Mouse (Mus musculus) CH12.LX (cell line): Measurements from ENCODE around the gene Cabcoco1.

ENCODE experiments used
- CHD2 ChIP-seq: IDR thresholded peaks from 2 replicates; pipeline ENCODE4 v1.6.1; 2011; ENCODE audit warnings: low read length, improper control_type of control experiment
- CTCF ChIP-seq, 2 experiments: IDR thresholded peaks in 1 of 2; conservative IDR thresholded peaks in 1 of 2; 2 replicates each; pipeline ENCODE4 v1.5.1; 2011 to 2012; ENCODE audit warnings: low read depth in 2 of 2, low read length in 2 of 2, improper control_type of control experiment in 1 of 2, inconsistent platforms in 1 of 2, mild to moderate bottlenecking in 1 of 2, moderate library complexity in 1 of 2
- E2F4 ChIP-seq: IDR thresholded peaks from 2 replicates; pipeline ENCODE4 v1.6.1; 2011; ENCODE audit warnings: low read depth, low read length, improper control_type of control experiment; ENCODE audit not compliant: insufficient replicate concordance
- ELF1 ChIP-seq: IDR thresholded peaks from 2 replicates; pipeline ENCODE4 v1.6.1; 2014; ENCODE audit warnings: low read depth, mild to moderate bottlenecking, inconsistent platforms, low read length, improper control_type of control experiment
- KAT2A ChIP-seq: IDR thresholded peaks from 2 replicates; pipeline ENCODE4 v1.6.1; 2012; ENCODE audit warnings: low read length, improper control_type of control experiment, inconsistent platforms; ENCODE audit not compliant: insufficient replicate concordance
- MAX ChIP-seq: IDR thresholded peaks from 2 replicates; pipeline ENCODE4 v1.6.1; 2011; ENCODE audit warnings: low read length, improper control_type of control experiment
- MAZ ChIP-seq: IDR thresholded peaks from 2 replicates; pipeline ENCODE4 v1.6.1; 2012; ENCODE audit warnings: low read depth, mild to moderate bottlenecking, inconsistent platforms, low read length, improper control_type of control experiment, moderate library complexity
- NELFE ChIP-seq: IDR thresholded peaks from 2 replicates; pipeline ENCODE4 v1.6.1; 2011; ENCODE audit warnings: low read depth, low read length, improper control_type of control experiment
- POLR2A ChIP-seq: IDR thresholded peaks from 2 replicates; pipeline ENCODE4 v1.6.1; 2011; ENCODE audit warnings: low read depth, mild to moderate bottlenecking, improper control_type of control experiment, low read length
- RCOR1 ChIP-seq: conservative IDR thresholded peaks from 2 replicates; pipeline ENCODE4 v1.6.1; 2012; ENCODE audit warnings: low read depth, mild to moderate bottlenecking, inconsistent platforms, low read length, improper control_type of control experiment
- SMC3 ChIP-seq: IDR thresholded peaks from 2 replicates; pipeline ENCODE4 v1.6.1; 2011; ENCODE audit warnings: low read depth, low read length, improper control_type of control experiment
- ZMIZ1 ChIP-seq: IDR thresholded peaks from 2 replicates; pipeline ENCODE4 v1.6.1; 2012; ENCODE audit warnings: low read depth, mild to moderate bottlenecking, inconsistent platforms, low read length, improper control_type of control experiment

GRCm38 (mm10) chr10:68472799-68473198 lies 68.9 kb downstream of the Cabcoco1 start:
- TF ChIP-seq ELF1: no peak
- TF ChIP-seq MAZ: no peak
- TF ChIP-seq CTCF (conservative IDR thresholded peaks at IDR 0.05 in 1 of 2, IDR thresholded peaks at IDR 0.05 in 1 of 2; ENCODE audit: low read depth in 2 of 2, low read length in 2 of 2): no peak
- TF ChIP-seq CHD2: no peak
- TF ChIP-seq SMC3: no peak
- no peak for TF ChIP-seq KAT2A
- TF ChIP-seq NELFE: no peak
- no peak for TF ChIP-seq ZMIZ1
- TF ChIP-seq E2F4: no peak
- TF ChIP-seq MAX: no peak
- no peak for TF ChIP-seq POLR2A
- TF ChIP-seq RCOR1: no peak
